Mouse (Mus musculus) intestine, embryonic 14.5 days (tissue): ENCODE results near the gene Ddi2. TPM values are rescaled to one million over a fixed set of nuclear protein-coding genes. Genes with fewer than 3 reads are reported as not detected.
A peak's percentile ranks its signal among the peaks of the same experiment; 100 is the strongest.

Source experiments
- ATAC-seq: fragments of 200-750 bp; cut with Nextera tagmentation; replicated peaks from 2 replicates; pipeline ENCODE4 v1.8.0; 2017; ENCODE audit warnings: low read depth, moderate number of reproducible peaks, moderate TSS enrichment, moderate library complexity; ENCODE audit not compliant: low FRiP score, low TSS enrichment
- DNase-seq: peaks from one replicate; pipeline ENCODE4 v3.0.0-alpha.2; 2018; ENCODE audit warnings: low spot score
- H3K27ac ChIP-seq: fragments of 300-500 bp; sonication (generic); 2 replicates; pipeline ENCODE4 v1.5.1; 2014; ENCODE audit warnings: low read depth, mild to moderate bottlenecking, control low read depth
- H3K27me3 ChIP-seq: fragments of 300-500 bp; sonication (generic); replicated peaks from 2 replicates; pipeline ENCODE4 v1.6.1; 2014; ENCODE audit warnings: low read length, control low read depth; ENCODE audit not compliant: control insufficient read depth, insufficient read depth
- H3K36me3 ChIP-seq: fragments of 300-500 bp; sonication (generic); 2 replicates; pipeline ENCODE4 v1.6.1; 2014; ENCODE audit warnings: low read length, control low read depth; ENCODE audit not compliant: control insufficient read depth, insufficient read depth
- H3K4me1 ChIP-seq: fragments of 300-500 bp; sonication (generic); replicated peaks from 2 replicates; pipeline ENCODE4 v1.6.1; 2014; ENCODE audit warnings: low read length, control low read depth, mixed read lengths; ENCODE audit not compliant: control insufficient read depth, insufficient read depth
- H3K4me2 ChIP-seq: fragments of 300-500 bp; sonication (generic); 2 replicates; pipeline ENCODE4 v1.6.1; 2014; ENCODE audit warnings: low read length
- H3K4me3 ChIP-seq: fragments of 300-500 bp; sonication (generic); 2 replicates; pipeline ENCODE4 v1.5.1; 2014; ENCODE audit warnings: low read depth, low read length, control low read depth, mixed read lengths
- H3K9ac ChIP-seq: fragments of 300-500 bp; sonication (generic); 2 replicates; pipeline ENCODE4 v1.6.1; 2014; ENCODE audit warnings: mild to moderate bottlenecking, low read length
- H3K9me3 ChIP-seq: fragments of 300-500 bp; sonication (generic); 2 replicates; pipeline ENCODE4 v1.6.1; 2016; ENCODE audit warnings: low read length, control low read depth; ENCODE audit not compliant: control insufficient read depth
- WGBS: fragments of 180-500 bp; shearing (Covaris S2); extraction: QIAGEN DNeasy Blood & Tissue Kit; methylation state at CpG from one replicate; pipeline ENCODE4 v1.1.7; 2014; 5-methylcytosine and 5-hydroxymethylcytosine counted together
- polyA plus RNA-seq: library from polyadenylated mRNA; unstranded; fragments of >200 nt; fragmentation: Nextera tagmentation; extraction: Ambion mirVana; gene quantifications from 2 replicates; pipeline ENCODE4 v1.2.1, GENCODE M21; 2014

The Ddi2 gene
- polyA plus RNA-seq, 1 experiment from 2014 or later = 19.5 TPM

DNA sequence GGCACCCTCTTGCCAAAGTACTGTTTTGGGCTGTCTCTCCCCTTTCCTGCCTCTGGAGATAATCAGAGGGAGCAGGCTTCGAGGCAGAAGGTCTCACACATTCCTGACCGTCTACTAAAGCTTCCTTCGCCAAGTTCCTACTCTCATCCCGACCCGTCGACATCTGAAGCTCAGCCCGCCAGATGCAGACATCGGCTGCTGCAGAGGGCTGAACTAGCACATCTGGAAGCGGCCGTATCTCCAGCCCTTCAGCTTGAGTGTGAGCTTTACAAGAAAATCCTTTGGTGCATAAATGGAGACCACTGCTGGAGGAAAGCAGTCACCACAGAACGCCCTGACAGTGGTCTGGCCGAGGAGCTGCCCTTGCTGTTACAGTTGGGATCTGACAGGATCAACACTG lies 42.3 kb downstream of the Ddi2 start:
- no peak overlapping the region for H3K9ac ChIP-seq
- no peak overlapping the region for H3K4me3 ChIP-seq
- H3K27me3 ChIP-seq = no peaks in the 10 kb centered on the region
- DNase-seq (no peak), ATAC-seq (no peak)
- no peak overlapping the region for H3K4me2 ChIP-seq
- 53% methylated on average over 12 of the region's 12 CpGs for WGBS
- H3K36me3 ChIP-seq = peaks cover 37% of the 10 kb centered on the region
- no peaks in the 10 kb centered on the region for H3K9me3 ChIP-seq
- H3K4me1 ChIP-seq = no peaks in the 10 kb centered on the region
- H3K27ac ChIP-seq = peak overlapping the region; percentile 1; the same call in 1 of the 2 replicates

DNA sequence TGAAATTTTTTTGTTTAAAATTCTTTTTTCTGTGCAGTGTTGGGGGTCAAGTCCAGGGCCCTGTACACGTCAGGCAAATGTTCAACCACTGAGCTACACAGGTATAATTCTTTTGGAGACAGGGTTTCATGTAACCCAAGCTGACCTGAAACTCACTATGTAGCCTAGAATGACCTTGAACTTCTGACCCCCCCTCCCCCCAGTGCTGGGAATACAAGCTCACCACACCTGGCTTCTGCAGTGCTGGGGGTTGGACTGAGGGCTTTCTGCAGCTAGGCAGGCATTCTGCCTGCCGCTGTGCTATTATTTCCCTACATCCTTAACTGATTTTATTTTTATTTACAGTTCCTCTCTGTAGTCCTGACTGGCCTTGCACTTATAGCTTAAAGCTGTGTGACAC lies 44.2 kb downstream of the Ddi2 start:
- Histone ChIP-seq H3K36me3 (peaks cover 18% of the 10 kb centered on the region), H3K9ac (no peak overlapping the region), H3K9me3 (no peaks in the 10 kb centered on the region), H3K4me1 (no peaks in the 10 kb centered on the region), H3K4me2 (no peak overlapping the region), H3K27ac (no peak overlapping the region), H3K4me3 (no peak overlapping the region), H3K27me3 (no peaks in the 10 kb centered on the region)
- no peak for ATAC-seq
- no peak for DNase-seq
- 74% methylated on average over 2 of the region's 2 CpGs for WGBS

DNA sequence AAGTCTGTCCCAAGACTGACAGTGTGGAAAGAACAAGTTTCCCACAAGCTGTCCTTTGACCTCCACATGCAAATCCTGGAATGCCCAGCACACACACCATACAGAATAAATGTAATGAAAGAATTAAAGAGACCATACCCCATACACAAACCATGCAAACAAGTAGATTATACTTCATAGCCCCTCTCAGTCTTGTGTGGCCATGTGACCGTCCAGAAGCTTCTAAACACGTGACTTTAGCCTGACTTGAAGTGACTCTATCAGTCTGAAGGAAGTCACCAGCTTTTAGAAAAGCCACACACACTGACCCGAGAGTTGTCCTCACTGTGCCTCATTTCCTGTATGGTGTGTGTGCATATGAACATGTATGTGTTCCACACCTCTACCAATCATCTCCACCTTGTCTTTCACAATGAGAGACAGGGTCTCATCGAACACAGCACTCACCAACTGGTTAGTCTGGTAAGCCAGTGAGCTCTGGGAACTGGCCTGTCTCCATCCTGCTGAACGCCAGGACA lies 46.7 kb downstream of the Ddi2 start:
- Histone ChIP-seq H3K27me3 (no peaks in the 10 kb centered on the region), H3K9me3 (no peaks in the 10 kb centered on the region), H3K4me2 (no peak overlapping the region), H3K9ac (no peak overlapping the region), H3K4me3 (no peak overlapping the region), H3K36me3 (no peaks in the 10 kb centered on the region), H3K4me1 (0 out of 2 replicates have a peak, but pooled peaks cover under 1% of the 10 kb centered on the region), H3K27ac (no peak overlapping the region)
- no peak for ATAC-seq
- no peak for DNase-seq
- WGBS = 78% methylated on average over 5 of the region's 5 CpGs

DNA sequence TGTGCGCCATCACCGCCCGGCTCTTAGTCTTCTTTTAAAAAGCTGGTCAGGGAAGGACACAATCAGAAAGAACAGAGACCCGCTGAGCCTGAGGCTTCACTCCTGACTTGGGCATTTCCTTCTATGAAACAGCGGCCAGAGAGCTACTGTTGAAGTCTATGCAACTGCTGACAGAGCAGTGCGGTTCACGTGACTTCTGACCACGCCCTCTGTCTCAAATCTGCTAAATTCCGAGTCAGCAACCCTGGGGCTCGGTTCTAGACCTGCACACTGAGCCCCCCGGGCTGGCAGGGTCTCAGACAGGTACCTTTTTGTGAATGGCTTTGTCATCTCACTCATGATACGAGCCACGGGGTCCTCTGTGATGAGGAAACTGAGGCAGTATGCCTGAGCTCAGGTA lies 50.9 kb downstream of the Ddi2 start:
- no peak overlapping the region for H3K4me2 ChIP-seq
- no peak overlapping the region for H3K27ac ChIP-seq
- DNase-seq (no peak), ATAC-seq (no peak)
- 73% methylated on average over 13 of the region's 13 CpGs for WGBS
- H3K27me3 ChIP-seq = no peaks in the 10 kb centered on the region
- H3K4me3 ChIP-seq = no peak overlapping the region
- H3K9ac ChIP-seq = no peak overlapping the region
- no peaks in the 10 kb centered on the region for H3K36me3 ChIP-seq
- no peaks in the 10 kb centered on the region for H3K9me3 ChIP-seq
- 0 out of 2 replicates have a peak, but pooled peaks cover 3% of the 10 kb centered on the region for H3K4me1 ChIP-seq

DNA sequence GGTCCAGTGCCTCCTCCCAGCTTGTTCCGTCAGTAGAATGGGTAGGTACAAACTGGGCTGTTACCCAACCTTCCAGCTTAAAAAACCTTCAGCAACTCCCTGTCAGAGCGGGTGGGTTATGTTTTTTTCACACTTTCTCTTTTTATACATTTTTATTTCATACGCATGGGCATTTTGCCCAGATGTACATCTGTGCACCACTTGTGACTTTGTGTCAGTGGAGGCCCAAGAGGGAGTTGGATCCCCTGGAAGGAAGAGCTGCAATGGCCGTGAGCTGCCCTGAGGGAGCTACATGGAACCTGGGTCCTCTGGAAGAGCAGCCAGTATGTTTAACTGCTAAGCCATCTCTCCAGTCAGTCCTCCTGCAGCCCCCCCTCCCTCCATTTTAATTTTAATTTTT lies 51.8 kb downstream of the Ddi2 start:
- Histone ChIP-seq H3K9me3 (no peaks in the 10 kb centered on the region), H3K4me3 (no peak overlapping the region), H3K9ac (no peak overlapping the region), H3K4me2 (no peak overlapping the region), H3K27ac (no peak overlapping the region), H3K36me3 (no peaks in the 10 kb centered on the region), H3K27me3 (no peaks in the 10 kb centered on the region), H3K4me1 (0 out of 2 replicates have a peak, but pooled peaks cover 3% of the 10 kb centered on the region)
- DNase-seq (no peak), ATAC-seq (no peak)
- 67% methylated on average over 4 of the region's 4 CpGs for WGBS

DNA sequence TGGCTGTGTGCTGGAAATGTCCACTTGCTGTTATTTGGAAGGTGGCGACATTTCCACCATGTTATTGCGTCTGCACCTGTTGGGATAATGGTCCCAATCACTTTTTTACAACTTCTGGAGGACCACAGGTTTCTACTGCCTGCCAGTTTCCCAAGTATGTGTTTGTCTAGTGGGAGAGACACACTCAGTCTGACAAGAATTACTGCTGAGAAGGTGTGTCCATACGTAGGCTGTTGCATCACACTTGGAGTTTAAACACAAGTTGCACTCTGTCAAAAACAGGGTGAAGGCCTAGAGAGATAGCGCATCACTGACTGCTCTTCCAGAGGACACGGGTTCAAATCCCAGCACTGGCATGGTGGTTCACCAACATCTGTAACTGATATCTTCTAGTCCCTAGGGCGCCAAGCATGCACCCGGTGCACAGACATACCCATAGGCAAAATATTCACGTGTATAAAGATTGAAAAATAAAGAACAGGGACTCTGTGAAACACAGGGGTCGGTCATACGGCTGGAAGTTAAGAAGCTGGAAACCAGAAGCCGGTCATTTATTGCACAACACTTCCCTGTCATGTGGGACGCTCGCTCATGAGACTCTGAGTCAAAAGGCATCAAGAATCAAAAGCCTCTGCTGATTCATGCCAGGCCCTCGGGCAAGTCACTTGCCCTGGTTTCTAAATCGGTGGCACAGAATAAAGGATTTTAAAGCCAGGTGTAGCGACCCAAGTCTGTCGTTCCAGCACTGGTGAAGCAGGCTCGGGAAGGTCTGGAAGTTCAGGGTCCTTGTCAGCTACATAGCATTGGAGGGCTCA lies 53.1 kb downstream of the Ddi2 start:
- Histone ChIP-seq H3K27me3 (no peaks in the 10 kb centered on the region), H3K9ac (no peak overlapping the region), H3K36me3 (no peaks in the 10 kb centered on the region), H3K9me3 (no peaks in the 10 kb centered on the region), H3K4me3 (no peak overlapping the region), H3K4me2 (no peak overlapping the region), H3K4me1 (0 out of 2 replicates have a peak, but pooled peaks cover 3% of the 10 kb centered on the region), H3K27ac (no peak overlapping the region)
- ATAC-seq (no peak; the same call in 1 of the 2 replicates), DNase-seq (no peak)
- 85% methylated on average over 18 of the region's 18 CpGs for WGBS

DNA sequence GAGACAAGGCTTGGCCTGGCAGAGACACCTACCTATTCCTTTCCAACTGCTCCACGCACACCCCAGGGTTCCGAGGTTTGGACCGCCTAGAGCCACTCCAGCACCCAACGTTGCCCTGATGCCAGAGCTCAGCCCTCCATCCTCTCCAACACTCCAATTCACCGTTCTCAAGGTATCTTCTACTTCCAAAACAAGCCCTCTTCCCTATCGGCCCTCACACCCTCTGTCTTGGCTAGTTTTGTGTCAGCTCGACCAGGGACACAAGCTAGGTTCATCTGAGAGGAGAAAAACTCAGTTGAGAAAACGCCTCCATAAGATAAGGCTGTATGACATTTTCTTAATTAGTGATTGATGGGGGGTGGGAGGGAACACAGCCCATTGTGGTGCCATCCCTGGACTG lies 58.4 kb downstream of the Ddi2 start, which contains the start of gene Plekhm2:
TSS of gene Plekhm2 (minus strand) at position 101 of the 400 bp plus-strand sequence.
- Histone ChIP-seq H3K4me3 (peak within 1 kb of the TSS; percentile 89), H3K4me2 (peak within 1 kb of the TSS; percentile 93), H3K27me3 (no peaks in the 10 kb centered on the region), H3K27ac (peak within 1 kb of the TSS; percentile 57), H3K9ac (peak within 1 kb of the TSS; percentile 91), H3K9me3 (no peaks in the 10 kb centered on the region), H3K4me1 (peaks cover 12% of the 10 kb centered on the region), H3K36me3 (peaks cover 15% of the 10 kb centered on the region)
- 65% methylated on average over 8 of the region's 8 CpGs for WGBS
- DNase-seq (no peak), ATAC-seq (no peak)

DNA sequence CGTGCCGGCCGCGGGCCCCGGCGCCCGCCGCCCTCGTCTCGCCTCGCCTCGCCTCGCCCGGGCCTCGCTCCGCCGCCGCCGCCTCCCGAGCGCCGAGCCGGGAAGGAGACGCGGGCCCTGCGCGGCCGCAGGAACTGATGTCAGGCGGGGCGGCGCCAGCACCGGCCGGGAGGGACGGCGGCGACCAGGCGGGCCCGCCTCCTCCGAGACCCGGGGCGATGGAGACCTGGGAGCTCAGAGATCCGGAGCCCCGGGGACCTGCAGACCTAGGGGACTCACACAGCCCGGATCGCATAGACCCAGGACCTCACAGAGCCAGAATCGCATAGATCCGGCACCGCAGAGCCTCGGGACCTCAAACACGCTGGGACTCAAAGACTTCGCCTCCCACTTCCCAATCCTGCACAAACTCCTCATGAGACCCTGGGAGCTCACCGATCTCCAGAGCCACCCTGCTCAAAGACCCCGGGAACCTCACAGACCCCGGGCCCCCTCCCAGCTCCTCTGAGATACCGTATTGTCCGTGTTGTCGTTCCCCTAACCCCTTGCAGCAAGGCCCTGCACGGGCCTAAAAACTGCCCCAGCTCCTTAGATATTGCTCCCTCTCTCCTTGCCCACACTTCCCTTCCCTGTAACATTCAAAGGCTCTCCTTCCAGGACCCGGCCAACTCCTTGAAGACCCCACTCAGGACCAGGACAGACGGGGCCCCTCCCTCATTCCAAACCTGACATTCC lies 59.0 kb downstream of the Ddi2 start:
- ATAC-seq (peak; percentile 84), DNase-seq (peak; percentile 89)
- Histone ChIP-seq H3K9ac (peak overlapping the region; percentile 91), H3K9me3 (no peaks in the 10 kb centered on the region), H3K4me2 (peak overlapping the region; percentile 93), H3K36me3 (peaks cover 16% of the 10 kb centered on the region), H3K4me3 (peak overlapping the region; percentile 89), H3K27ac (peak overlapping the region; percentile 57), H3K4me1 (peaks cover 12% of the 10 kb centered on the region), H3K27me3 (no peaks in the 10 kb centered on the region)
- WGBS = 1% methylated on average over 56 of the region's 60 CpGs
